Mouse (Mus musculus) cerebellum, adult 2 months (tissue): ENCODE data around the gene Syce3.

ENCODE experiments used
- CTCF ChIP-seq: fragments of 200-500 bp; IDR thresholded peaks from 2 replicates; pipeline ENCODE4 v1.5.1; 2011; ENCODE audit warnings: low read depth, mild to moderate bottlenecking, control low read depth, low read length, moderate library complexity, borderline replicate concordance; ENCODE audit not compliant: insufficient read depth
- POLR2A ChIP-seq: fragments of 200-500 bp; IDR thresholded peaks from 2 replicates; pipeline ENCODE4 v1.6.1; 2011; ENCODE audit warnings: low read length, control low read depth, borderline replicate concordance; ENCODE audit not compliant: insufficient read depth

DNA sequence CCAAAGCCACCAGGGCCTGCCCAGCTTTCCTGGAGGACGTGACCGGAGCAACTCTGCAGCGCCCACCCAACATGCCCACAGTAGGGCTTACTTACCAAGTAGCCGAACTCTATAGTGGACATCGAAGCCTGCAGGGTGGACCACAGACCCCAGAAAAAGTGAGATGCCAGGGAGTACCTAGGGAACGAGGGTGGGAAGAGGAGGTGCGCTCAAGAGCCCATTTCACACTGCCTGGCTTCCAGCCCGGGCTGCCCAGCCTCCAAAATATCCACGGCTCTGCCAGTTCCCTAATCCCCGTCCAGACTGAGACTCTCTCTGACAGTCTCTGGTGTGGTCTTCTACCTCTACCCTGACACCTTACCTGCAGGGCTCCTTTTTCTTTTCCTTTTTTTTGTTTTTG is 16.4 kb upstream of the Syce3 start:
- no peak for TF ChIP-seq CTCF
- TF ChIP-seq POLR2A: no peak
